Mouse (Mus musculus): ENCODE results near the gene Ccser1.

DNA sequence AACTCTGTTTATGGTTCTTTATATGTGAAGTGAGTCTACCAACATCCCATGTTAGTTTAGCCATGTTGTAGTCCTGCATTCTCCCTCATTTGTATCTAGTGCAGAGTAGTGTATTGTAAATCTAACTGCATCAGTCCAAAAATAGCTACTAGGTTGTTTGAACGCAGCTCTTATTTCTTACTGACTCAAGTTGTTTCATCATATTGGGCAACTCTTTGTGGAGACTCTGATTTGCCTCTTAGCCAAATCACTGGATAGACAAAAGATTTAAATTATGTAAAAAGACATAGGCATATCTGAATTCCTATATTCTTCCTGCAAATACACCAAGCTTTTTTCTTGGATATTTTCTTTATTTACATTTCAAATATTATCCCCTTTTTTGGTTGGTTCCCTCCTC, 71.1 kb downstream of the Ccser1 start:
- TF ChIP-seq CTCF (IDR thresholded peaks at IDR 0.05; ENCODE audit: borderline replicate concordance, extremely low read depth, insufficient read depth, insufficient read length): no peak
- TF ChIP-seq POLR2A (IDR thresholded peaks at IDR 0.05; ENCODE audit: borderline replicate concordance, extremely low read depth, insufficient read depth, insufficient read length, poor library complexity, severe bottlenecking): no peak

Data from brain, embryonic 14.5 days (tissue).